Mouse (Mus musculus): ENCODE data around the gene 4930590J08Rik. TPM values are rescaled to one million over a fixed set of nuclear protein-coding genes. Genes with fewer than 3 reads are reported as not detected.

The 4930590J08Rik gene
- polyA plus RNA-seq, 1 experiment from 2014 or later = 0.68 TPM

DNA sequence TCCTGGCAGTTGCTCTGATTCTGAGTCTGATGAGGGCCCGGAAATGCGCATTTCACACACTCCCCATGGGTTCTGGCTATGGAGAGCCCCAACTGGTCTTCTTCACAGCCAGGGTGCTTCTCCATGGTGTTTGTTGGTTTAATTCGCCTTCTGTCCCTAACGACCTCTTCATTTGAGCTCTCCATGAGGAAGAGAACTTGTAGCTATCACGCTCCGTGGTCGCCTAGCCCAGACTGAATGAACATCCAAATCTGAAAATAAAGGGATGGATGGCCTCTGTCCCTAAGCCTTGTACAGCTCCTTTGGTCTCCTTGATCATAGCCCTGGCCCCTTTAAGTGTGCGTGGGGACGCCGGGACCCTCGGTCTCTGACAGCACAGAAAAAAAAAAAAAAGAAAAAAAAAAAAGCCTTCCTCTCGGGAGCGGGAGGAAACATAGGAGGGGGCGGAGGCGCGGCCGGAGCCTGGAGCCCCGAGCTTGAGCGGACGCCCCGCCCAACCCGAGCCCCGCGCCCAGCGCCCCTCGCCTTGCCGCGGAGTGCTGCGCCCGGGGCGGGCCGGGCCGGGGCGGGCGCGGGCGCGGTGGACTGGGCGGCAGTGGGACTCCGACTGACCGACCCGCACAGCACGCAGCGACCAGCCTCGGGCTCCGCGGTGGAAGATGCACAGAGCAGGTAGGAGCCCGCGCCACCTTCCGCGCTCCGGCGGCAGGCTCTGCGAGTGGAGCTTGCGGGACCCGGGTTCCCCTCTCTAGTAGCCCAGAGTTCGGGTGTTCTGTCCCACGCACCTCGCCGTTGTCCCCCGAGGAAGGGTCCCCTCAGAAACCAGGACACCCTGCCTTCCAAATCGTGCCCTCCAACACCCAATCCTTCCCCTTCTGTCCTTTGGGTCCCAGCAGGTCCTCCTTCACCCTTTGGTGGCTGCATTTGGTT lies 76.0 kb downstream of the 4930590J08Rik start, which contains the start of gene Fgd5:
Gene Fgd5 (plus strand): TSS at position 508 of the 930 bp plus-strand sequence.
- peak within 1 kb of the TSS; percentile 89 for H3K4me2 ChIP-seq (ENCODE audit: low read depth, low read length, severe bottlenecking)
- peak within 1 kb of the TSS; percentile 56 for H3K9ac ChIP-seq (ENCODE audit: low read length)
- no peaks in the 10 kb centered on the region for H3K9me3 ChIP-seq (ENCODE audit: control insufficient read depth, low read length)
- WGBS = 2% methylated on average over 49 of the region's 62 CpGs
- H3K4me1 ChIP-seq (replicated peaks; ENCODE audit: control insufficient read depth, insufficient read depth, low read length) = no peaks in the 10 kb centered on the region
- no peak within 1 kb of the TSS for H3K27ac ChIP-seq (ENCODE audit: low read depth, low read length)
- ATAC-seq (replicated peaks; ENCODE audit: low FRiP score) (peak; percentile 69), DNase-seq (ENCODE audit: low spot score) (peak; percentile 77)
- peak within 1 kb of the TSS; percentile 57 for H3K4me3 ChIP-seq (ENCODE audit: low read depth, low read length)
- no peaks in the 10 kb centered on the region for H3K36me3 ChIP-seq (ENCODE audit: control insufficient read depth, insufficient read depth, low read length)
- H3K27me3 ChIP-seq (ENCODE audit: control insufficient read depth, insufficient read depth, low read length) = peaks cover 9% of the 10 kb centered on the region; the same call in 1 of the 2 replicates

DNA sequence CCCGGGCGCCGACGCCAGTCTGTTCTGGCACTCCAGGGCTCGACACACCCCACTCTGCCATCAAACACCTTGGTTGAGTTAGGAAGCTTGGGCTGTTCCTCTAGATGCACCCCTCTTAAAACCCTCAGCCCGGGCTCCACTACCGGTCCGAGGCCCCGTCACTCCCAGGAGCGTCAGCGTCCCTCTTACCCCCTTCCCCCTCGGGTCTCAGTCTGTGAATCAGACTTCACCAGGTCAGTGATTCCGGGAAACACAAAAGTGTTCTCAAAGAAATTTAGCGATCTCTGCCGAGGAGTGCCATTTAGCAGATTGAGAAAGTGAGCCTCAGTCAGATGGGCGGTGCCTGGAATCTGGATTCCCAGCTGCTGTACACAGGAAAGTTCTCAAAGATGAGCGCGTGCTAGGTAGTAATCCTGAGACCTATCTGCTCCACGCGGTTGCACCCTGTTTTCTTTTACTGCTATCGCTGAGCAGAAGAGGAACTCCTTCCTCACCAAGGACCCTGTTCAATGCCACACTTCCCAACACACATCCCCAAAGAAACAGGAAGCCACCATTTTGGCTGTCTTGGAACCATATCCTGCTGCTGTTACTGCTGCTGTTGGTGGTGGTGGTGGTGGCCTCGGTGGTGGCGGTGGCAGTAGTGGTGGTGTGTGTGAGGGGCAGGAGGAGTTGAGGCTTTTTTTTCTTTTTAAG lies 76.8 kb downstream of the 4930590J08Rik start:
- Histone ChIP-seq H3K4me2 (ENCODE audit: low read depth, low read length, severe bottlenecking) (peak overlapping the region; percentile 89), H3K4me3 (ENCODE audit: low read depth, low read length) (peak overlapping the region; percentile 57), H3K27ac (ENCODE audit: low read depth, low read length) (no peak overlapping the region), H3K9me3 (ENCODE audit: control insufficient read depth, low read length) (no peaks in the 10 kb centered on the region), H3K36me3 (ENCODE audit: control insufficient read depth, insufficient read depth, low read length) (no peaks in the 10 kb centered on the region), H3K4me1 (replicated peaks; ENCODE audit: control insufficient read depth, insufficient read depth, low read length) (no peaks in the 10 kb centered on the region), H3K27me3 (ENCODE audit: control insufficient read depth, insufficient read depth, low read length) (peaks cover 9% of the 10 kb centered on the region; the same call in 1 of the 2 replicates), H3K9ac (ENCODE audit: low read length) (peak overlapping the region; percentile 56)
- WGBS = 9% methylated on average over 23 of the region's 23 CpGs
- ATAC-seq (replicated peaks; ENCODE audit: low FRiP score) = no peak
- DNase-seq (ENCODE audit: low spot score) = peak; percentile 59

DNA sequence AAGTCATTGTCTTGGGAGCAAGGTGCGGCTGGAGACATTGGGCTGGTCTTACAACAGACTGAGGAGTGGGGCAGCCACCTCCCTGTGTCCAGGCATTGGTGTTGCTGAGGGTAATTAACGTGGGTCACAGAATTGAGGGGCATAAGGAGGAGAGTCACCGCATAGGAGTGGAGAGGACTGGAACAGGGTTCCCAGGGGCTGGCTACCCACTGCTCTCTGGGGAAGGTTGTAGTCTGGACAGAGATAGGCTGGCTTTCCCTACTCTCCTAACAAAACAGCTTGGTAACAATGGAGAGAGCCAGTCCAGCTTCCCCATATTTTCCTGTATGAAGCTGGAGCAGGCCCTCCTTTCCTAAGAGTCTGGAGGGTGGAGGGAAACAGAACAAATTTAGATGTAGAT lies 77.4 kb downstream of the 4930590J08Rik start:
- 58% methylated on average over 3 of the region's 3 CpGs for WGBS
- H3K27me3 ChIP-seq (ENCODE audit: control insufficient read depth, insufficient read depth, low read length) = peaks cover 9% of the 10 kb centered on the region; the same call in 1 of the 2 replicates
- no peak for ATAC-seq (replicated peaks; ENCODE audit: low FRiP score)

DNA sequence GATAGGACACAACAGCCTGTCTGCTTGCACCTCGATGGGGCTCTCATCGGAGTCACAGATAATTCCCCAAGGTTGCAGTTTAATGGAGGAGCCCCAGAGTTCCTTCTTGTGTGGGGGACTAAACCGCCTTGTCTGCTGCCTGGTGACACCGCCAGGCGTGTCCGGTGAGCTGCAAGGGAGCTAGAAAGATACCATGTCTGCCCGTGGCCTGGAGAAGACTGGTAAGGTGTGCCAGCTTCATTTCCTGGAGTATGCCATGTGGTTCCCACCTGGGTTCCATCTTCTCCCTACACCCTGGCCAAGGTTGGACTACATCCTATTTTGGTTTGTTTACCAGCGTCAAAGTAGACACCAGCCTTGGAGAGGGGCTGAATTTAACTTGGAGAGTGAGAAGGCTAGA lies 87.5 kb downstream of the 4930590J08Rik start:
- Histone ChIP-seq H3K27ac (ENCODE audit: low read depth, low read length) (no peak overlapping the region), H3K9me3 (ENCODE audit: control insufficient read depth, low read length) (no peaks in the 10 kb centered on the region), H3K4me1 (replicated peaks; ENCODE audit: control insufficient read depth, insufficient read depth, low read length) (no peaks in the 10 kb centered on the region), H3K27me3 (ENCODE audit: control insufficient read depth, insufficient read depth, low read length) (no peaks in the 10 kb centered on the region), H3K4me2 (ENCODE audit: low read depth, low read length, severe bottlenecking) (no peak overlapping the region), H3K4me3 (ENCODE audit: low read depth, low read length) (no peak overlapping the region), H3K36me3 (ENCODE audit: control insufficient read depth, insufficient read depth, low read length) (no peaks in the 10 kb centered on the region), H3K9ac (ENCODE audit: low read length) (no peak overlapping the region)
- ATAC-seq (replicated peaks; ENCODE audit: low FRiP score) (no peak), DNase-seq (ENCODE audit: low spot score) (no peak)
- 93% methylated on average over 8 of the region's 8 CpGs for WGBS

More for the DNA sequence above, 77.4 kb downstream of the 4930590J08Rik start:
- no peak overlapping the region for H3K27ac ChIP-seq (ENCODE audit: low read depth, low read length)
- H3K36me3 ChIP-seq (ENCODE audit: control insufficient read depth, insufficient read depth, low read length) = no peaks in the 10 kb centered on the region
- no peak for DNase-seq (ENCODE audit: low spot score)
- no peak overlapping the region for H3K4me3 ChIP-seq (ENCODE audit: low read depth, low read length)
- H3K4me1 ChIP-seq (replicated peaks; ENCODE audit: control insufficient read depth, insufficient read depth, low read length) = no peaks in the 10 kb centered on the region
- no peaks in the 10 kb centered on the region for H3K9me3 ChIP-seq (ENCODE audit: control insufficient read depth, low read length)
- H3K9ac ChIP-seq (ENCODE audit: low read length) = no peak overlapping the region
- no peak overlapping the region for H3K4me2 ChIP-seq (ENCODE audit: low read depth, low read length, severe bottlenecking)

DNA sequence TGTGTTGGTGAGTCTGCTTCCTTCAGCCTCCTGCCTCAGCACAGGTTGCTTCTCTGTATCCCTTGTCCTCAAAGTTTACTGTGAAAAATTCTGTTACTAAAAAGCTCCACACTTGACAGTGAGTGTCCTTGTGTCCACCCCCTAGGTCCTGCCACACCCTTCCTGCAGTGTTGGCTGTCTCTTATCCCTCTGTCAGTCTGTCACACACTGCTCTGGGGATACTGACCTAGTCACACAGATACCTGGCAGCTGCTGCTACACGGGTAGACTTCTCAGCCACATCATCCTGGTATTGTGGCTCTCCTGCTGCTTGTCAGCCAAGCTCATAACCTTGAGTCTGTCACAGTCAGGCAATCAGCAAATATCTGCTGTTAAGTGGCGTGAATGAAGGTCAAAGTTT lies 90.2 kb downstream of the 4930590J08Rik start:
- no peak overlapping the region for H3K27ac ChIP-seq (ENCODE audit: low read depth, low read length)
- no peak overlapping the region for H3K4me2 ChIP-seq (ENCODE audit: low read depth, low read length, severe bottlenecking)
- H3K36me3 ChIP-seq (ENCODE audit: control insufficient read depth, insufficient read depth, low read length) = no peaks in the 10 kb centered on the region
- DNase-seq (ENCODE audit: low spot score) (no peak), ATAC-seq (replicated peaks; ENCODE audit: low FRiP score) (no peak)
- no peaks in the 10 kb centered on the region for H3K27me3 ChIP-seq (ENCODE audit: control insufficient read depth, insufficient read depth, low read length)
- no peak overlapping the region for H3K9ac ChIP-seq (ENCODE audit: low read length)
- WGBS = 85% methylated on average over 2 of the region's 2 CpGs
- no peaks in the 10 kb centered on the region for H3K4me1 ChIP-seq (replicated peaks; ENCODE audit: control insufficient read depth, insufficient read depth, low read length)
- H3K9me3 ChIP-seq (ENCODE audit: control insufficient read depth, low read length) = no peaks in the 10 kb centered on the region
- H3K4me3 ChIP-seq (ENCODE audit: low read depth, low read length) = no peak overlapping the region

DNA sequence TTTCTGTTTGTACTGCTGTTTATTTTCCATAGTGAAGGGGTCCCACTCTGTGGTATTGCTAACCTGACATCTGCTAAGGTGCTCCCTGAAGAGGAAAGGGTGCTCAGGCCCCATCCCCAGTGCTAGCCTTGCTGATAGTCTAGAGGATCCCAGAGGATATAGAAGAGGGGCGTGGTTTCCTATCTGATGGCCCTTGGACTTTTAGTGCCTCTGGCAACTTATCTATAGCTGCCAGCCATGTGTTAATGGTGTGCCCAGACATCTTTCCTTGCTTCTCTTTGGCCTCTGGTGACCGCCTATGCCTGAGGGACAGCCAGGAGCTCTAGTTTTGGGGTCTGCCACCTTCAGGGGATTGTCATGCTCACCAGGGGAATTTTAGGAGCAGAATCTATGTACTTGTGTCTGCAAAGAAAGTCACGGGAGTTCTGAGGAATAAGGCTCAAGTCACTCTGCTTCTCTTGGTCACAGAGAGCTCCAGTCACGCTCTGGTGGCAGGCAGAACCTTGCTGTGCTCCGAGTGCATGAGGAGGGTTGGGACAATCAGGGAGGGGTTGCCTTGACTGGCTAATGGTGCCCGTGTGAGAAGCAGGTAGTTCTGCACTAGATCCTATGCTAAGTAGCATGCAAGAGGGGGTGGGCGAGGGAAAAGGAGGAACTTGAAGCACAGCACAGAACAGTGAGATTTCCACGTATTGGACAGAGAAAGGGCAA lies 91.3 kb downstream of the 4930590J08Rik start:
- Histone ChIP-seq H3K4me2 (ENCODE audit: low read depth, low read length, severe bottlenecking) (no peak overlapping the region), H3K4me1 (replicated peaks; ENCODE audit: control insufficient read depth, insufficient read depth, low read length) (no peaks in the 10 kb centered on the region), H3K36me3 (ENCODE audit: control insufficient read depth, insufficient read depth, low read length) (no peaks in the 10 kb centered on the region), H3K27me3 (ENCODE audit: control insufficient read depth, insufficient read depth, low read length) (no peaks in the 10 kb centered on the region), H3K9ac (ENCODE audit: low read length) (no peak overlapping the region), H3K27ac (ENCODE audit: low read depth, low read length) (no peak overlapping the region), H3K4me3 (ENCODE audit: low read depth, low read length) (no peak overlapping the region), H3K9me3 (ENCODE audit: control insufficient read depth, low read length) (no peaks in the 10 kb centered on the region)
- 76% methylated on average over 8 of the region's 8 CpGs for WGBS
- ATAC-seq (replicated peaks; ENCODE audit: low FRiP score) = no peak
- no peak for DNase-seq (ENCODE audit: low spot score)

DNA sequence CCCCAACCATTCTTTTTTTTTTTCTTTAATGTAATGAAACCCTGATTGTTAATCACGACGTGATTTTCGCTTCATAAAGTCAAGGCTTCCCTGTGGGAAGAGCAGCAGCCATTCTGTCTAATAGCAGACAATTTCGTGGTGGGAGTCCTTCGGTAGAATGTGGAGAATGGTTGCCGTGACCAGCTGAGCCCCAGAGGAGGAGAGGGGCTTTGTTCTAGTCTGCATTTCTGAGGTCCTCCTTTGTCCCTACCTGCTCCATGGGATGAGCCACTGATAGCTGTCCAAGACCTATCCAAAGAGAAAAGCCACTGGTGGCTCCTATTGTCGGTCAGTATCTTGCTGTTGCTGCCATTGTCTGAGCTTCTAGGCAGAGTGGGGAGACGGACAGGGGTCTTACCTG lies 93.5 kb downstream of the 4930590J08Rik start:
- no peak for ATAC-seq (replicated peaks; ENCODE audit: low FRiP score)
- Histone ChIP-seq H3K9ac (ENCODE audit: low read length) (no peak overlapping the region), H3K4me2 (ENCODE audit: low read depth, low read length, severe bottlenecking) (no peak overlapping the region)

More for the DNA sequence above, 93.5 kb downstream of the 4930590J08Rik start:
- WGBS = 72% methylated on average over 8 of the region's 8 CpGs
- Histone ChIP-seq H3K27ac (ENCODE audit: low read depth, low read length) (no peak overlapping the region), H3K36me3 (ENCODE audit: control insufficient read depth, insufficient read depth, low read length) (no peaks in the 10 kb centered on the region), H3K4me3 (ENCODE audit: low read depth, low read length) (no peak overlapping the region), H3K4me1 (replicated peaks; ENCODE audit: control insufficient read depth, insufficient read depth, low read length) (no peaks in the 10 kb centered on the region), H3K9me3 (ENCODE audit: control insufficient read depth, low read length) (no peaks in the 10 kb centered on the region), H3K27me3 (ENCODE audit: control insufficient read depth, insufficient read depth, low read length) (no peaks in the 10 kb centered on the region)
- DNase-seq (ENCODE audit: low spot score) = no peak
